Mouse (Mus musculus) MEL (cell line): Measurements from ENCODE around the gene Ranbp1. TPM values are rescaled to one million over a fixed set of nuclear protein-coding genes. Genes with fewer than 3 reads are reported as not detected.
A peak's percentile ranks its signal among the peaks of the same experiment; 100 is the strongest.

Experiments used
- DNase-seq: peaks from one replicate; pipeline ENCODE4 v3.0.0; 2011; ENCODE audit warnings: low read depth, low spot score
- H3K27ac ChIP-seq: 2 replicates; pipeline ENCODE4 v1.5.1; 2012; ENCODE audit warnings: low read depth, mild to moderate bottlenecking, control low read depth, low read length, moderate library complexity; ENCODE audit not compliant: control insufficient read depth
- H3K27me3 ChIP-seq, 2 experiments: fragments of 150-350 bp in 1 of 2; sonication (generic) in 1 of 2; 2 replicates each; pipeline ENCODE4 v1.6.1; 2012; ENCODE audit warnings: low read length in 2 of 2, mild to moderate bottlenecking in 2 of 2, improper control_type of control experiment in 1 of 2, moderate library complexity in 1 of 2; ENCODE audit not compliant: insufficient read depth in 2 of 2, control insufficient read depth in 1 of 2
- H3K36me3 ChIP-seq, 2 experiments: 2 replicates each; pipeline ENCODE4 v1.6.1; 2012 to 2014; ENCODE audit warnings: low read length in 2 of 2, improper control_type of control experiment in 1 of 2, inconsistent platforms in 1 of 2, mild to moderate bottlenecking in 1 of 2; ENCODE audit not compliant: insufficient read depth in 2 of 2, control insufficient read depth in 1 of 2
- H3K4me1 ChIP-seq, 2 experiments: fragments of 150-350 bp in 1 of 2; sonication (generic) in 1 of 2; 2 replicates each; pipeline ENCODE4 v1.6.1; 2012; ENCODE audit warnings: low read length in 2 of 2, improper control_type of control experiment in 1 of 2, mild to moderate bottlenecking in 1 of 2; ENCODE audit not compliant: insufficient read depth in 2 of 2, control insufficient read depth in 1 of 2
- H3K4me3 ChIP-seq, 2 experiments: fragments of 150-350 bp in 1 of 2; sonication (generic) in 1 of 2; 2 replicates each; pipeline ENCODE4 v1.5.1; 2012; ENCODE audit warnings: low read depth in 2 of 2, low read length in 2 of 2, mild to moderate bottlenecking in 2 of 2, moderate library complexity in 2 of 2, control low read depth in 1 of 2, improper control_type of control experiment in 1 of 2; ENCODE audit not compliant: control insufficient read depth in 1 of 2, insufficient read depth in 1 of 2
- H3K79me2 ChIP-seq: 2 replicates; pipeline ENCODE4 v1.6.1; 2012; ENCODE audit warnings: mild to moderate bottlenecking, low read length, moderate library complexity; ENCODE audit not compliant: control insufficient read depth, poor library complexity, insufficient read depth
- H3K9ac ChIP-seq: 2 replicates; pipeline ENCODE4 v1.6.1; 2012; ENCODE audit warnings: low read depth, mild to moderate bottlenecking, control low read depth, low read length, moderate library complexity; ENCODE audit not compliant: control insufficient read depth, poor library complexity, severe bottlenecking
- H3K9me3 ChIP-seq: fragments of 150-350 bp; sonication (generic); replicated peaks from 2 replicates; pipeline ENCODE4 v1.6.1; 2012; ENCODE audit warnings: mild to moderate bottlenecking, low read length, improper control_type of control experiment, moderate library complexity; ENCODE audit not compliant: insufficient read depth
- BHLHE40 ChIP-seq: IDR thresholded peaks from 2 replicates; pipeline ENCODE4 v1.6.1; 2012; ENCODE audit warnings: low read depth, mild to moderate bottlenecking, inconsistent platforms, low read length, improper control_type of control experiment, borderline replicate concordance
- CHD1 ChIP-seq: IDR thresholded peaks from 2 replicates; pipeline ENCODE4 v1.6.1; 2012; ENCODE audit warnings: low read depth, mild to moderate bottlenecking, inconsistent platforms, low read length, improper control_type of control experiment
- CHD2 ChIP-seq: IDR thresholded peaks from 2 replicates; pipeline ENCODE4 v1.6.1; 2011; ENCODE audit warnings: low read length, improper control_type of control experiment
- CTCF ChIP-seq, 3 experiments: IDR thresholded peaks in 2 of 3; conservative IDR thresholded peaks in 1 of 3; 2 replicates each; pipeline ENCODE4 v1.5.1; 2011 to 2012; ENCODE audit warnings: low read length in 3 of 3, low read depth in 2 of 3, mild to moderate bottlenecking in 2 of 3, improper control_type of control experiment in 1 of 3, inconsistent platforms in 1 of 3, mixed read lengths in 1 of 3, moderate library complexity in 1 of 3; ENCODE audit not compliant: control insufficient read depth in 1 of 3, insufficient read depth in 1 of 3, poor library complexity in 1 of 3, severe bottlenecking in 1 of 3
- ELF1 ChIP-seq: IDR thresholded peaks from 2 replicates; pipeline ENCODE4 v1.6.1; 2014; ENCODE audit warnings: low read depth, mild to moderate bottlenecking, inconsistent platforms, low read length, improper control_type of control experiment, moderate library complexity
- EP300 ChIP-seq, 2 experiments: IDR thresholded peaks; 2 replicates each; pipeline ENCODE4 v1.6.1; 2011; ENCODE audit warnings: improper control_type of control experiment in 2 of 2, low read length in 2 of 2, low read depth in 1 of 2, mild to moderate bottlenecking in 1 of 2
- HCFC1 ChIP-seq: IDR thresholded peaks from 2 replicates; pipeline ENCODE4 v1.6.1; 2012; ENCODE audit warnings: low read depth, mild to moderate bottlenecking, inconsistent platforms, low read length, improper control_type of control experiment, moderate library complexity
- JUND ChIP-seq: IDR thresholded peaks from 2 replicates; pipeline ENCODE4 v1.6.1; 2011; ENCODE audit warnings: low read depth, mild to moderate bottlenecking, improper control_type of control experiment, low read length
- KAT2A ChIP-seq: conservative IDR thresholded peaks from 2 replicates; pipeline ENCODE4 v1.6.1; 2012; ENCODE audit warnings: low read depth, low read length, improper control_type of control experiment, inconsistent platforms
- MAFK ChIP-seq: IDR thresholded peaks from 2 replicates; pipeline ENCODE4 v1.6.1; 2011; ENCODE audit warnings: low read depth, mild to moderate bottlenecking, low read length, improper control_type of control experiment, borderline replicate concordance
- MXI1 ChIP-seq: IDR thresholded peaks from 2 replicates; pipeline ENCODE4 v1.6.1; 2011; ENCODE audit warnings: mild to moderate bottlenecking, low read depth, low read length, improper control_type of control experiment
- MYB ChIP-seq: IDR thresholded peaks from 2 replicates; pipeline ENCODE4 v1.6.1; 2011; ENCODE audit warnings: mild to moderate bottlenecking, low read depth, low read length, improper control_type of control experiment
- MYC ChIP-seq: IDR thresholded peaks from 2 replicates; pipeline ENCODE4 v1.6.1; 2011; ENCODE audit warnings: low read depth, mild to moderate bottlenecking, low read length, improper control_type of control experiment, moderate library complexity
- NELFE ChIP-seq: IDR thresholded peaks from 2 replicates; pipeline ENCODE4 v1.6.1; 2011; ENCODE audit warnings: low read depth, low read length, improper control_type of control experiment
- RAD21 ChIP-seq: IDR thresholded peaks from 2 replicates; pipeline ENCODE4 v1.6.1; 2011; ENCODE audit warnings: mild to moderate bottlenecking, low read depth, low read length, improper control_type of control experiment
- SIN3A ChIP-seq: IDR thresholded peaks from 2 replicates; pipeline ENCODE4 v1.6.1; 2012; ENCODE audit warnings: low read length, improper control_type of control experiment, inconsistent platforms
- SMC3 ChIP-seq: IDR thresholded peaks from 2 replicates; pipeline ENCODE4 v1.6.1; 2011; ENCODE audit warnings: low read depth, low read length, improper control_type of control experiment
- TAL1 ChIP-seq: IDR thresholded peaks from 2 replicates; pipeline ENCODE4 v1.6.1; 2012; ENCODE audit warnings: mild to moderate bottlenecking, inconsistent platforms, low read length, moderate library complexity, mixed read lengths
- USF1 ChIP-seq: IDR thresholded peaks from 2 replicates; pipeline ENCODE4 v1.6.1; 2014; ENCODE audit warnings: low read depth, mild to moderate bottlenecking, inconsistent platforms, low read length, improper control_type of control experiment, moderate library complexity
- ZC3H11A ChIP-seq: IDR thresholded peaks from 2 replicates; pipeline ENCODE4 v1.6.1; 2012; ENCODE audit warnings: low read depth, mild to moderate bottlenecking, inconsistent platforms, low read length, improper control_type of control experiment
- ZMIZ1 ChIP-seq: IDR thresholded peaks from 2 replicates; pipeline ENCODE4 v1.6.1; 2012; ENCODE audit warnings: low read depth, mild to moderate bottlenecking, inconsistent platforms, low read length, improper control_type of control experiment, moderate library complexity
- polyA plus RNA-seq, 2 experiments: library from polyadenylated mRNA; stranded (reverse) in 1 of 2; unstranded in 1 of 2; fragments of >175 nt in 1 of 2; fragments of >200 nt in 1 of 2; gene quantifications; 2 replicates each; pipeline versions ENCODE4 v1.2.1 to v1.2.4; 2012; ENCODE audit warnings: low replicate concordance in 2 of 2, low read depth in 1 of 2; ENCODE audit not compliant: insufficient read length in 2 of 2, insufficient read depth in 1 of 2, missing spikeins in 1 of 2
- total RNA-seq: library from RNA; depleted of rRNA; stranded (reverse); fragments of 300-350 nt; gene quantifications from 2 replicates; pipeline ENCODE4 v1.2.3, GENCODE M21; 2012

Ranbp1 gene
- total and polyA plus RNA-seq, 3 experiments = 162 to 681 (median 440) TPM

DNA sequence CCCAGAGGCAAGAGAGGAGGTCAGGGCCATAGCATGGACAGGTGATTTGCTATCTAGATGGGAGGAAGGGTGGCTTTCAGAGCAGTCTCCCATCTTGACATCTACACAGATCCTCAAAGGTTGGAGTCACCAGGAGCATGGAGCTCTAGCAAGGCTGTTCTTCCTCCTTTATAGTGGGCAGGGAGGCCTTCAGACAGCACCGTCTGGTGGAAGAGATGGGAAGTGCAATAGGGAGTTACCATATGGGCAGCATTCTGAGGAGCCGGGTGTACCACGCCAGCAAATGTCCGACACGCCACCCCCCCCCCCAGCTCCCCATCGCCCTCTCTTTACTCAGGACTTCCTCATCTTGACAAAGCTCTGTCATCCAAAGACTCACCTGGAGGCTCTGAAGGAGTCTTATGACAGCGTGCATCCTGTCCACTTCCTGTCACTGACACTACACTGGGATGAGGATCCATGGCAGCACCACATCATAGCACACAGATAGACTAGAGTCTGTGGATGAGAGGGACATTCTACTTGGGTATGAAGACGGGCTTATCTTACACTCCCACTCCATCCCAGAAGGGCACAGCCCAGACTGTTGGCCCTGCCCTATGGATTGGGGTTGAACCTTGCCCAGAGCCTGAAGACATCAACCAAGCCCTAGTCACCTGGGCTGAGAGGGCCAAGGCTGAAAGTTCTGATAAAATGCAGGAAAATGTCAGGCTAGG is 37.7 kb downstream of the Ranbp1 start:
- Histone ChIP-seq H3K9ac (no peak overlapping the region), H3K27ac (no peak overlapping the region), H3K4me3 (no peak overlapping the region), H3K4me1 (peaks cover 0 to 5% of the 10 kb centered on the region in 2 experiments; a peak in 1 of 4 replicates), H3K27me3 (no peaks in the 10 kb centered on the region), H3K9me3 (no peaks in the 10 kb centered on the region), H3K36me3 (no peaks in the 10 kb centered on the region; a peak in 1 of 4 replicates), H3K79me2 (no peaks in the 10 kb centered on the region)
- DNase-seq = peak; percentile 79
- TF ChIP-seq CHD2 = no peak
- no peak for TF ChIP-seq MAFK
- 0 out of 2 replicates have a peak, but pooled peaks have one; percentile 40 for TF ChIP-seq ELF1
- no peak for TF ChIP-seq ZMIZ1
- no peak for TF ChIP-seq MYB
- TF ChIP-seq MXI1 = no peak
- TF ChIP-seq JUND = no peak
- TF ChIP-seq RAD21 = peak; percentile 68
- no peak for TF ChIP-seq HCFC1
- TF ChIP-seq USF1 = no peak
- no peak for TF ChIP-seq CHD1
- TF ChIP-seq EP300 (IDR thresholded peaks at IDR 0.05; ENCODE audit: low read depth in 1 of 2, low read length in 2 of 2) = no peak
- no peak for TF ChIP-seq TAL1
- TF ChIP-seq MYC = 0 out of 2 replicates have a peak, but pooled peaks have one; percentile 30
- no peak for TF ChIP-seq NELFE
- TF ChIP-seq SIN3A = no peak
- TF ChIP-seq BHLHE40 = no peak
- TF ChIP-seq SMC3 = peak; percentile 84
- TF ChIP-seq ZC3H11A = peak; percentile 54
- peak; percentile 86 to 100 (median 91) for TF ChIP-seq CTCF (IDR thresholded peaks at IDR 0.05 in 2 of 3, conservative IDR thresholded peaks at IDR 0.05 in 1 of 3; ENCODE audit: control insufficient read depth in 1 of 3, insufficient read depth in 1 of 3, low read depth in 2 of 3, low read length in 3 of 3, poor library complexity in 1 of 3, severe bottlenecking in 1 of 3)
- TF ChIP-seq KAT2A = no peak
